Mouse (Mus musculus): ENCODE measurements around the gene Il11ra1. TPM values are rescaled to one million over a fixed set of nuclear protein-coding genes. Genes with fewer than 3 reads are reported as not detected.
"Not testable (repeated sequence)": the region's sequence is repeated elsewhere in the genome, so short reads cannot be mapped to it uniquely, and the experiment has no call there.

The Il11ra1 gene
- polyA plus RNA-seq, 1 experiment from 2014 or later = 32.7 TPM

- not testable (repeated sequence) for DNase-seq; H3K4me2 ChIP-seq; H3K27me3 ChIP-seq; H3K36me3 ChIP-seq; ATAC-seq (ENCODE audit: low read depth); H3K9ac ChIP-seq; H3K9me3 ChIP-seq (replicated peaks); H3K27ac ChIP-seq; H3K4me3 ChIP-seq (replicated peaks)
- peaks cover 16% of the 10 kb centered on the region for H3K4me1 ChIP-seq (replicated peaks)
- WGBS (ENCODE audit: insufficient replicate concordance) = 50% methylated on average over 10 of the region's 10 CpGs
Measured at GRCm38 (mm10) chr4:41767301-41767700, 67.5 kb downstream of the Il11ra1 start.

- H3K27me3 ChIP-seq; ATAC-seq (ENCODE audit: low read depth); H3K9me3 ChIP-seq (replicated peaks); DNase-seq; H3K27ac ChIP-seq; H3K36me3 ChIP-seq: not testable (repeated sequence)
- 0 out of 2 replicates have a peak overlapping the region, but pooled peaks have one; percentile 29 for H3K9ac ChIP-seq
- peaks cover 14% of the 10 kb centered on the region for H3K4me1 ChIP-seq (replicated peaks)
- WGBS (ENCODE audit: insufficient replicate concordance) = 3% methylated on average over 7 of the region's 16 CpGs
- H3K4me2 ChIP-seq = peak overlapping the region; percentile 62
- H3K4me3 ChIP-seq (replicated peaks) = peak overlapping the region; percentile 45
Measured at GRCm38 (mm10) chr4:41772946-41773345, 73.2 kb downstream of the Il11ra1 start.

GRCm38 (mm10) chr4:41773502-41773901 is 73.7 kb downstream of the Il11ra1 start:
- 0% methylated on average over 20 of the region's 25 CpGs for WGBS (ENCODE audit: insufficient replicate concordance)
- not testable (repeated sequence) for H3K27ac ChIP-seq
- peak; percentile 75 for DNase-seq

GRCm38 (mm10) chr4:41774002-41774401 is 74.2 kb downstream of the Il11ra1 start, which contains the start of gene Ccl27a:
Gene Ccl27a, minus strand, starts transcription at chr4:41774247.
- not testable (repeated sequence) for H3K36me3 ChIP-seq; H3K27me3 ChIP-seq; ATAC-seq (ENCODE audit: low read depth); H3K9me3 ChIP-seq (replicated peaks); H3K27ac ChIP-seq
- Histone ChIP-seq H3K4me3 (replicated peaks) (peak within 1 kb of the TSS; percentile 56), H3K4me2 (peak within 1 kb of the TSS; percentile 69), H3K4me1 (replicated peaks) (peaks cover 14% of the 10 kb centered on the region), H3K9ac (peak within 1 kb of the TSS; percentile 45; the same call in 1 of the 2 replicates)
- DNase-seq = peak; percentile 75
- 2% methylated on average over 12 of the region's 14 CpGs for WGBS (ENCODE audit: insufficient replicate concordance)

More at GRCm38 (mm10) chr4:41773502-41773901, 73.7 kb downstream of the Il11ra1 start:
- not testable (repeated sequence) for ATAC-seq (ENCODE audit: low read depth); H3K36me3 ChIP-seq; H3K9me3 ChIP-seq (replicated peaks); H3K27me3 ChIP-seq
- peak overlapping the region; percentile 45; the same call in 1 of the 2 replicates for H3K9ac ChIP-seq
- peak overlapping the region; percentile 69 for H3K4me2 ChIP-seq
- peak overlapping the region; percentile 56 for H3K4me3 ChIP-seq (replicated peaks)
- peaks cover 14% of the 10 kb centered on the region for H3K4me1 ChIP-seq (replicated peaks)

GRCm38 (mm10) chr4:41774506-41774905 is 74.7 kb downstream of the Il11ra1 start:
- ATAC-seq (ENCODE audit: low read depth); H3K27me3 ChIP-seq; H3K9me3 ChIP-seq (replicated peaks); H3K27ac ChIP-seq; H3K9ac ChIP-seq; DNase-seq; H3K36me3 ChIP-seq: not testable (repeated sequence)
- H3K4me3 ChIP-seq (replicated peaks) = peak overlapping the region; percentile 56
- peak overlapping the region; percentile 69 for H3K4me2 ChIP-seq
- H3K4me1 ChIP-seq (replicated peaks) = peaks cover 14% of the 10 kb centered on the region
- 81% methylated on average over 3 of the region's 3 CpGs for WGBS (ENCODE audit: insufficient replicate concordance)

- not testable (repeated sequence) for DNase-seq; H3K4me1 ChIP-seq (replicated peaks); H3K4me3 ChIP-seq (replicated peaks); H3K9ac ChIP-seq; ATAC-seq (ENCODE audit: low read depth); H3K9me3 ChIP-seq (replicated peaks); H3K27ac ChIP-seq; H3K4me2 ChIP-seq; H3K27me3 ChIP-seq; H3K36me3 ChIP-seq
- WGBS (ENCODE audit: insufficient replicate concordance) = 79% methylated on average over 1 of the region's 1 CpGs
Measured at GRCm38 (mm10) chr4:41775840-41776239, 76.1 kb downstream of the Il11ra1 start.

- not testable (repeated sequence) for ATAC-seq (ENCODE audit: low read depth); H3K27ac ChIP-seq; DNase-seq; H3K4me2 ChIP-seq; H3K4me1 ChIP-seq (replicated peaks); H3K27me3 ChIP-seq; H3K4me3 ChIP-seq (replicated peaks); H3K9ac ChIP-seq; H3K36me3 ChIP-seq; H3K9me3 ChIP-seq (replicated peaks)
- 29% methylated on average over 9 of the region's 9 CpGs for WGBS (ENCODE audit: insufficient replicate concordance)
Measured at GRCm38 (mm10) chr4:41781271-41781670, 81.5 kb downstream of the Il11ra1 start.

GRCm38 (mm10) chr4:41781748-41782485 is 82.1 kb downstream of the Il11ra1 start:
- H3K4me3 ChIP-seq (replicated peaks); H3K27ac ChIP-seq; H3K9me3 ChIP-seq (replicated peaks); H3K4me2 ChIP-seq; H3K27me3 ChIP-seq; DNase-seq; H3K9ac ChIP-seq; H3K4me1 ChIP-seq (replicated peaks); H3K36me3 ChIP-seq; ATAC-seq (ENCODE audit: low read depth): not testable (repeated sequence)
- 26% methylated on average over 18 of the region's 21 CpGs for WGBS (ENCODE audit: insufficient replicate concordance)

GRCm38 (mm10) chr4:41782711-41783110 is 82.9 kb downstream of the Il11ra1 start:
- WGBS (ENCODE audit: insufficient replicate concordance) = 29% methylated on average over 4 of the region's 4 CpGs
- not testable (repeated sequence) for DNase-seq; ATAC-seq (ENCODE audit: low read depth)

GRCm38 (mm10) chr4:41783197-41783596 is 83.4 kb downstream of the Il11ra1 start:
- not testable (repeated sequence) for H3K27me3 ChIP-seq; H3K27ac ChIP-seq; DNase-seq; H3K4me2 ChIP-seq; H3K4me1 ChIP-seq (replicated peaks); H3K36me3 ChIP-seq; ATAC-seq (ENCODE audit: low read depth); H3K9ac ChIP-seq; H3K4me3 ChIP-seq (replicated peaks); H3K9me3 ChIP-seq (replicated peaks)
- 49% methylated on average over 3 of the region's 3 CpGs for WGBS (ENCODE audit: insufficient replicate concordance)

More at GRCm38 (mm10) chr4:41782711-41783110, 82.9 kb downstream of the Il11ra1 start:
- not testable (repeated sequence) for H3K4me2 ChIP-seq; H3K27me3 ChIP-seq; H3K4me1 ChIP-seq (replicated peaks); H3K4me3 ChIP-seq (replicated peaks); H3K9ac ChIP-seq; H3K9me3 ChIP-seq (replicated peaks); H3K27ac ChIP-seq; H3K36me3 ChIP-seq
